Mouse (Mus musculus) limb, embryonic 14.5 days (tissue): Measurements from ENCODE around the gene Arhgef7. TPM values are rescaled to one million over a fixed set of nuclear protein-coding genes. Genes with fewer than 3 reads are reported as not detected.

Experiments
- ATAC-seq: fragments of 200-750 bp; cut with Nextera tagmentation; 2 replicates; pipeline ENCODE4 v1.8.0; 2017; ENCODE audit warnings: low read depth, moderate number of reproducible peaks, moderate TSS enrichment; ENCODE audit not compliant: low FRiP score
- DNase-seq: peaks from one replicate; pipeline ENCODE4 v3.0.0-alpha.2; 2015; ENCODE audit warnings: low spot score
- H3K27ac ChIP-seq: fragments of 300-500 bp; sonication (generic); replicated peaks from 2 replicates; pipeline ENCODE4 v1.5.1; 2014; ENCODE audit warnings: low read depth, mild to moderate bottlenecking, low read length, moderate library complexity, mixed read lengths
- H3K27me3 ChIP-seq: fragments of 300-500 bp; sonication (generic); 2 replicates; pipeline ENCODE4 v1.6.1; 2014; ENCODE audit warnings: low read length, mixed read lengths; ENCODE audit not compliant: control insufficient read depth, insufficient read depth
- H3K36me3 ChIP-seq: fragments of 300-500 bp; sonication (generic); 2 replicates; pipeline ENCODE4 v1.6.1; 2014; ENCODE audit warnings: mild to moderate bottlenecking, low read length, moderate library complexity, mixed read lengths; ENCODE audit not compliant: control insufficient read depth, insufficient read depth
- H3K4me1 ChIP-seq: fragments of 300-500 bp; sonication (generic); 2 replicates; pipeline ENCODE4 v1.6.1; 2014; ENCODE audit warnings: antibody characterized with exemption, low read length, mixed read lengths; ENCODE audit not compliant: control insufficient read depth, insufficient read depth
- H3K4me2 ChIP-seq: fragments of 300-500 bp; sonication (generic); replicated peaks from 2 replicates; pipeline ENCODE4 v1.6.1; 2014; ENCODE audit warnings: low read depth, mild to moderate bottlenecking, low read length, moderate library complexity; ENCODE audit not compliant: severe bottlenecking
- H3K4me3 ChIP-seq: fragments of 300-500 bp; sonication (generic); replicated peaks from 2 replicates; pipeline ENCODE4 v1.5.1; 2014; ENCODE audit warnings: low read length
- H3K9ac ChIP-seq: fragments of 300-500 bp; sonication (generic); 2 replicates; pipeline ENCODE4 v1.6.1; 2014; ENCODE audit warnings: mild to moderate bottlenecking, low read depth, low read length, moderate library complexity; ENCODE audit not compliant: severe bottlenecking
- H3K9me3 ChIP-seq: fragments of 300-500 bp; sonication (generic); 2 replicates; pipeline ENCODE4 v1.6.1; 2016; ENCODE audit warnings: low read length; ENCODE audit not compliant: control insufficient read depth
- POLR2A ChIP-seq: fragments of 200-500 bp; IDR thresholded peaks from 2 replicates; pipeline ENCODE4 v1.8.0; 2012; ENCODE audit warnings: inconsistent platforms, mild to moderate bottlenecking, moderate library complexity, borderline replicate concordance; ENCODE audit not compliant: insufficient read depth, insufficient read length; ENCODE audit errors: extremely low read depth
- WGBS: fragments of 180-500 bp; shearing (Covaris S2); extraction: QIAGEN DNeasy Blood & Tissue Kit; methylation state at CpG from one replicate; pipeline ENCODE4 v1.1.7; 2014; 5-methylcytosine and 5-hydroxymethylcytosine counted together
- polyA plus RNA-seq, 2 experiments: library from polyadenylated mRNA; depleted of rRNA in 1 of 2; stranded (reverse) in 1 of 2; unstranded in 1 of 2; fragments of >200 nt; fragmentation: Nextera tagmentation in 1 of 2; extraction: Ambion mirVana in 1 of 2; gene quantifications; 2 replicates each; pipeline versions ENCODE4 v1.2.1 to v1.2.3; 2012 to 2014

The Arhgef7 gene
- polyA plus RNA-seq, 2 experiments = 52.6 to 54.4 TPM

DNA sequence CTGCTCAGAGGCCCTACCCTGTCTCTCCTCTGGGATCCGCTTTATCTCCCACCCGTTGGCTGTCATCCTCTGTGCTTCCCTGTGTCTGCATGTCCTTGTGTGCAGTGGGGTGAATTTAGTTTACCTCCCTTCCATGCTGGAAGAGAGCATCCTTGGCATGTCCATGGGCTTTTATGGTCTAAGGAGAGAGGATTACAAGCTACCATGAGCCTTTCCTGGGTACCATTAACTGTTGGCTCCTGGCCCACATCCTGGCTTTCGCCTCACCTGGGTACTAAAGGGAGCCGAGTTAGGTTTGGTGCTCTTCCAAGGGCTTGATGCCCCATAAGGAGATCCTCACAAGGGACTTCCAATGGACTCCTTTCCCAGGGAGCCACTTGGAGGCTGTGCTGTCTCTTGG, 53.1 kb downstream of the Arhgef7 start:
- ATAC-seq = no peak
- no peak for DNase-seq
- H3K27ac ChIP-seq = no peak overlapping the region
- H3K9ac ChIP-seq = no peak overlapping the region
- no peaks in the 10 kb centered on the region for H3K9me3 ChIP-seq
- WGBS = 84% methylated on average over 4 of the region's 4 CpGs
- H3K4me3 ChIP-seq = no peak overlapping the region
- no peak for TF ChIP-seq POLR2A
- H3K4me1 ChIP-seq = peaks cover 20% of the 10 kb centered on the region
- H3K4me2 ChIP-seq = 0 out of 2 replicates have a peak overlapping the region, but pooled peaks have one; percentile 4
- no peaks in the 10 kb centered on the region for H3K27me3 ChIP-seq
- H3K36me3 ChIP-seq = peaks cover 37% of the 10 kb centered on the region

DNA sequence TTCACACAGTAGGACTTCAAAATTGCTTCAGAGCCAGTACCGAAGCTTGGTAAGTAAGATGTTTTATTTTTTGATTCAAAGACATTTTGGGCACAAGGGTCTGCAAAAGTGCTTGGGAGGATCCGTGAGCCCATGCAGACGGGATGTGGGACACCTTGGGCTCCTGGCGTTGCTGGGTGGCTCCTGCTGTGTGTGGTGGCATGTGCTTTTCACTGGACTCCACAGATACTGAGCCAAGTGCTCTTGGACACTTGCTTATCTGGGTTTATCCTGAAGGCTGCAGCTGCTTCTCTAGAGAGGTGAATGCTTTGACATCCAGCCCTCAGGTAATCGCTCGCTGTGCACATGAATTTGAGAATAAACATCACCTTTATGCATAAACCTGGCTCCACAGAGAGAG, 55.1 kb downstream of the Arhgef7 start:
- Histone ChIP-seq H3K9ac (no peak overlapping the region), H3K9me3 (no peaks in the 10 kb centered on the region), H3K27ac (no peak overlapping the region), H3K4me3 (no peak overlapping the region), H3K4me1 (peaks cover 20% of the 10 kb centered on the region), H3K27me3 (no peaks in the 10 kb centered on the region), H3K36me3 (peaks cover 50% of the 10 kb centered on the region), H3K4me2 (no peak overlapping the region)
- no peak for DNase-seq
- no peak for TF ChIP-seq POLR2A
- ATAC-seq = no peak
- 97% methylated on average over 6 of the region's 6 CpGs for WGBS

DNA sequence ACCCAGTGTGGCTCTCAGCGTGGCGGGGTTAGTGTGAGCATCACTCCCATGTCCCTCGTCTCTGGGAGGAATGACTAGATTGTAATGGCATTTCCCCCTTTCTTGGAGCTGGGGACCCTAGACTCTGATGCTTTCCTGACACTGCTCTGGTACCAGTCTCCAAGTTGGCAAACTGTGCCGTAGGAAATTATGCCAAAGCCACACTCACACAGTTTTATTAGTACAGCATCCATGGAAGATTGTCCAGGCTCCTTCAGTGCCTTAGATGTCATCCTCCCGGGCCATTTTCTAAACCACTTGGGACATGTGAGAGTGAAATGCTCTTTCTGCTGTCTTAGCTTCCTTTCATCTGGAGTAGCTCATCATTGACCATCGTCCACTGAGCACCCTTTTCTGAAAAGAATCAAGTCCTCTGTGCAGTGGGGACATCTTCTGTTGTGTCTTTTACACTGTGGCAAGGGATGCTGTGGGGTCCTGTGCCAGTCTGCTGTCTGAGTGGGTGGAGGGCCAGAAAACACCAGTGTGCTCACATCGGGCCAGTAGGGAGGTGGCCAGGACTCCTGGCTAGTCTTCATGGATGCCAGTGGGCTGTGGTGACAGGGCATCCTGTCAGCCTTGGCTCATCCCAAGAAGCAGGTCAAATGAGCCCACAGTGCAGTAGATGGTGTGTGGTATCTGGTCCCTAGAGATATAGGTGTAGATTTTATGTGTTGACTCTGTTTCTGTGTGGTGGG, 56.5 kb downstream of the Arhgef7 start:
- Histone ChIP-seq H3K9ac (no peak overlapping the region), H3K4me2 (no peak overlapping the region), H3K9me3 (no peaks in the 10 kb centered on the region), H3K27me3 (no peaks in the 10 kb centered on the region), H3K4me1 (peaks cover 10% of the 10 kb centered on the region; the same call in 1 of the 2 replicates), H3K27ac (no peak overlapping the region), H3K4me3 (no peak overlapping the region), H3K36me3 (peaks cover 48% of the 10 kb centered on the region)
- ATAC-seq = no peak
- no peak for DNase-seq
- WGBS = 83% methylated on average over 7 of the region's 7 CpGs
- TF ChIP-seq POLR2A = no peak

DNA sequence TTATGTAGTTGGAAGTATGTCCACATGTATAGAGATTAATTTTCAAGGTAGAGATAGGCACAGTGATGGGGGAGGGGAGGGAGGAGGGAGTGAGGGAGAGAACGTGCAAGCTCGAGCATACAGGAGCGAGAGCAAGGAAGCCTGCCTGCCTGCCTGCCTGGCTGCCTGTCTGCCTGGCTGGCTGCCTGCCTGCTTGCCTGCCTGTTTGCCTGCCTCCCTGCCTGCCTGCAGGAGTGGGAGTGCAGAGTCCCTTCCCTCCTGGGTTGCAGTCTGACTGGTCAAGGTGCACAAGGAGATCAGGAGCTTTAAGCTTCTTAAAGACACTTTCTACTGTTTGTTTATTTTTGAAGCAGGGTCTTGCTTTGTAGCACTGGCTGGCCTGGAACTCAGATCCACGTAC, 57.6 kb downstream of the Arhgef7 start:
- WGBS = 66% methylated on average over 4 of the region's 4 CpGs
- ATAC-seq (no peak), DNase-seq (no peak)
- Histone ChIP-seq H3K27me3 (no peaks in the 10 kb centered on the region), H3K4me1 (no peaks in the 10 kb centered on the region), H3K36me3 (peaks cover 48% of the 10 kb centered on the region), H3K9me3 (no peaks in the 10 kb centered on the region), H3K4me3 (no peak overlapping the region), H3K9ac (no peak overlapping the region), H3K27ac (no peak overlapping the region), H3K4me2 (no peak overlapping the region)
- no peak for TF ChIP-seq POLR2A

DNA sequence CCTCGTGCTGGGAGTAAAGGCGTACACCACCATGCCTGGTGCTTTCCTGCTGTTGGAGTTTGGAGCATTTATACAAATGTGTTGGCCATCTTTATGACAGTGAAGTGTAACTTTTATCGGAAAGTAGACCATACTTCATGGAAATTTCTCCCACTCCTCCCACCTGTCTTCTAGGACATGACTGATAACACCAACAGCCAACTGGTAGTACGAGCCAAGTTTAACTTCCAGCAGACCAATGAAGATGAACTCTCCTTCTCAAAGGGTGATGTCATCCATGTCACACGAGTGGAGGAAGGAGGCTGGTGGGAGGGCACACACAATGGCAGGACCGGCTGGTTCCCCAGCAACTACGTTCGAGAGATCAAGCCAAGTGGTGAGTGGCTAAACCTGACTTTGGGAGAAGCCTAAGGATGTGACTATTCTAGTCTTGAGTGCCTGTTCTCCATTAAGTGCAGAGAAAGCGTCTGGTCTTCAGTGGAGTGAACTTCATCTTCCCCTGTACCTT, 58.1 kb downstream of the Arhgef7 start:
- 88% methylated on average over 9 of the region's 9 CpGs for WGBS
- no peak overlapping the region for H3K4me2 ChIP-seq
- H3K4me1 ChIP-seq = no peaks in the 10 kb centered on the region
- TF ChIP-seq POLR2A = no peak
- no peaks in the 10 kb centered on the region for H3K27me3 ChIP-seq
- H3K36me3 ChIP-seq = peaks cover 52% of the 10 kb centered on the region
- no peak overlapping the region for H3K9ac ChIP-seq
- no peaks in the 10 kb centered on the region for H3K9me3 ChIP-seq
- no peak for ATAC-seq
- no peak for DNase-seq
- no peak overlapping the region for H3K4me3 ChIP-seq
- H3K27ac ChIP-seq = no peak overlapping the region
